Comparison of ENCODE assay signal across 14 mouse cellular contexts in the genomic region with DNA sequence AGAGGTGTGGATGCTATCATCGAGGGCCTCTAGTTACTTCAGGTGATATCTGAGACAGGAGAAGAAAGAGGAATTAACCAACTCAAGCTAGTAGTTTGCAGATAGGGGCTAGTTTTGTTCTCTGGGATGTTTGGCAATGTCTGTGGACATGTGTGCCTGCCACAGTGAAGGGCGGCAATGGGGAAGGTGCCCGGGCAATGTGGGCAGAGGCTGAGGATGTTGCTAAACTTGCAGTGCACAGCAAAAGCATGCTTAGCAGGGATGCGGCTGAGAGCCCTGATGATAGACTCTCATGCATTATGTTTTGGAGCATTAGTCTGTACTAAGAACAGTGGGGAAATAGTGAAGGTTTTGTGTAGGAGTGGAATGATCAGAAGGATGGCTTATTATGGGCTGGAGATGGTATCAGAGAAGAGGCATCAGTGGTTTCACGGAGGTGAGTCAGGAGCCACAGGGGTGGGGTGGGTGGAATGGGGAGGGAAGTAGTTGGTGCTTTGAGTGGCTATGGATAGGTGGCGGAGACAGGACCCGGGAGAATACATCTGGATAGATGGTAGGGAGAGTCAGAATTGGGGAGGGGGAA. TPM values are rescaled to one million over a fixed set of nuclear protein-coding genes. Genes with fewer than 3 reads are reported as not detected.
DNase-seq lines count a peak whose midpoint lies in the region; TF ChIP-seq lines count a peak whose summit lies in the region.
"Had no signal": no experiment of that assay in that cellular context is flagged by ENCODE, and none has a peak within 500 bp of the region (broad histone marks: within the 10 kb centered on the region; RNA-seq: fewer than 3 reads in every experiment).

No protein-coding gene starts in this region.

- 0 out of 2 replicates have a peak, but pooled peaks have one; percentile 22 for TF ChIP-seq POLR2A in bone marrow, adult 2 months (IDR thresholded peaks at IDR 0.05; ENCODE audit: borderline replicate concordance, control insufficient read depth, low read depth, low read length)

- H3K4me1 ChIP-seq in bone marrow, adult 2 months (ENCODE audit: control insufficient read depth, insufficient read depth, low read length), result peaks cover 6% of the 10 kb centered on the region

- 29% methylated on average over 7 of the region's 7 CpGs for WGBS in bone marrow, adult 2 months

- no peak for DNase-seq in layer of hippocampus, adult 2 months (ENCODE audit: low spot score in 2 of 2)
- no peak for DNase-seq in layer of hippocampus, adult 9-11 months
- peak; percentile 31 for DNase-seq in CD4-positive, CD25-positive, alpha-beta regulatory T cell, adult 2 months (ENCODE audit: low read depth, low spot score)
- DNase-seq in lung, postnatal 4 days, result peak; percentile 59 to 60
- no peak for DNase-seq in Muller cell, postnatal 12 days (ENCODE audit: inconsistent ontology term)
- no peak for DNase-seq in adrenal gland, postnatal 25 days
- DNase-seq in right cerebral cortex, postnatal 4 days, result no peak
- DNase-seq: adrenal gland, postnatal 36 days; cerebellum, adult 2 months; forebrain, postnatal 0 days had no signal

- H3K27ac ChIP-seq in layer of hippocampus, adult 2 months, result 0 out of 2 replicates have a peak overlapping the region, but pooled peaks have one; percentile 39
- H3K27ac ChIP-seq in bone marrow, adult 2 months (ENCODE audit: control insufficient read depth, insufficient read depth, low read depth, low read length, poor library complexity), result peak overlapping the region; percentile 84
- H3K27ac ChIP-seq: hindbrain, embryonic 14.5 days; limb, embryonic 13.5 days had no signal

- TF ChIP-seq CTCF in layer of hippocampus, adult 2 months (conservative IDR thresholded peaks at IDR 0.05), result no peak
- TF ChIP-seq CTCF in bone marrow, adult 2 months (IDR thresholded peaks at IDR 0.05; ENCODE audit: control insufficient read depth, insufficient read depth, low read length), result no peak

- H3K4me3 ChIP-seq in layer of hippocampus, adult 2 months, result no peak overlapping the region
- peak overlapping the region; percentile 29 for H3K4me3 ChIP-seq in bone marrow, adult 2 months (replicated peaks; ENCODE audit: control insufficient read depth, low read depth, low read length)
- H3K4me3 ChIP-seq: erythroblast, embryonic 14.5 days; limb, embryonic 13.5 days had no signal

RNA-seq across cellular contexts. Expression of a gene that starts 28.9 kb away (rescaled TPM):
- total RNA-seq in layer of hippocampus, adult 2 months (2021), result 10 to 100 TPM; 37.2 to 38.0 TPM
- polyA plus RNA-seq in bone marrow, adult 2 months (2011; ENCODE audit: insufficient read depth, insufficient read length, low replicate concordance, missing spikeins), result 48.1 and 88.3 TPM in 2 replicates
- 61.9 and 65.4 TPM in 2 replicates for total RNA-seq in adrenal gland, postnatal 25 days (2021)

Comparison
In these comparisons a context has a peak if more than half of its experiments do, and no peak if none do; other contexts are left out.
1. DNase-seq: peak in CD4-positive, CD25-positive, alpha-beta regulatory T cell, adult 2 months (single experiment) and lung, postnatal 4 days (2 of 2); none in layer of hippocampus, adult 2 months (0 of 2), layer of hippocampus, adult 9-11 months (single experiment), Muller cell, postnatal 12 days (single experiment), adrenal gland, postnatal 25 days (single experiment) and right cerebral cortex, postnatal 4 days (single experiment).